Mouse (Mus musculus) lung, adult 2 months (tissue): ENCODE measurements around the gene Wdr45b.

Experiments used
- CTCF ChIP-seq: fragments of 200-500 bp; IDR thresholded peaks from 2 replicates; pipeline ENCODE4 v1.5.1; 2011; ENCODE audit warnings: mild to moderate bottlenecking, low read length, control low read depth; ENCODE audit not compliant: insufficient read depth
- POLR2A ChIP-seq: fragments of 200-500 bp; IDR thresholded peaks from 2 replicates; pipeline ENCODE4 v1.6.1; 2011; ENCODE audit warnings: low read depth, mild to moderate bottlenecking, control low read depth, low read length, borderline replicate concordance; ENCODE audit errors: extremely low read depth

DNA sequence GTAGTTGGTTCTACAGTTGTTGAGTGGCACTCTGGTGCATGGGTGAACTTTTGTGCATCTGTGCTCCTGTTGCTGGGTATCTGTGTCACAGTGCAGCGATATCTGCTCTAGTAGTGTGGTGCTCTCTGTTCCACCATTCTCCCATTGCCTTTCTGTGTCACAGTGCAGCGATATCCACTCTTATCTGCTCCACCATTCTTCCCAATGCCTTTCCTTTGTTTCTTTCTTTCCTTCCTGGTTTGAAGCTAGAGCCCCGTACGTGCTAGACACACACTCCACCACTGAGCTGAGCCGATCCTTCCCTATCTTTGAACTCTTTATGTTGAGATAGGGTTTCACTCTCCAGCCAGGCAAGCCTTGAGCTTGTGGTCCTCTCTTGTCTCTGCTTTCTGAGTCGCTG lies 71.3 kb downstream of the Wdr45b start:
- TF ChIP-seq POLR2A (no peak), CTCF (no peak)
